Mouse (Mus musculus) right cerebral cortex, postnatal 14 days (tissue): ENCODE data around the gene Cpt1b.

Experiments
- DNase-seq: peaks from one replicate; pipeline ENCODE4 v3.0.0; 2022

Cpt1b gene

GRCm38 (mm10) chr15:89377938-89378828 is 47.5 kb downstream of the Cpt1b start:
- DNase-seq: no peak

- DNase-seq: no peak
Measured at GRCm38 (mm10) chr15:89377362-89377761, 48.3 kb downstream of the Cpt1b start.

- no peak for DNase-seq
Measured at GRCm38 (mm10) chr15:89376957-89377356, 48.7 kb downstream of the Cpt1b start, which contains the start of gene Tymp. TSS of gene Tymp (minus strand) at chr15:89377039.

- DNase-seq: no peak
Measured at GRCm38 (mm10) chr15:89376040-89376439, 49.6 kb downstream of the Cpt1b start.

GRCm38 (mm10) chr15:89374801-89375534 is 50.7 kb downstream of the Cpt1b start:
- no peak for DNase-seq

GRCm38 (mm10) chr15:89374340-89374739 is 51.3 kb downstream of the Cpt1b start:
- no peak for DNase-seq

- peak; percentile 98 for DNase-seq
Measured at GRCm38 (mm10) chr15:89373762-89374248, 51.9 kb downstream of the Cpt1b start, which contains the start of gene Sco2. TSS of gene Sco2 (minus strand) at chr15:89373846.

- DNase-seq: peak; percentile 88
Measured at GRCm38 (mm10) chr15:89373027-89373761, 52.5 kb downstream of the Cpt1b start.

- no peak for DNase-seq
Measured at GRCm38 (mm10) chr15:89372536-89372935, 53.1 kb downstream of the Cpt1b start.

GRCm38 (mm10) chr15:89372068-89372467 is 53.6 kb downstream of the Cpt1b start:
- DNase-seq: no peak
